Mouse (Mus musculus): ENCODE measurements around the gene Dock4.

GRCm38 (mm10) chr12:40522468-40522867 is 76.7 kb downstream of the Dock4 start:
- TF ChIP-seq CTCF (IDR thresholded peaks at IDR 0.05; ENCODE audit: control insufficient read depth, insufficient read depth, low read length) (no peak), POLR2A (IDR thresholded peaks at IDR 0.05; ENCODE audit: borderline replicate concordance, control insufficient read depth, low read depth, low read length) (no peak)

Data from bone marrow, adult 2 months (tissue).